Mouse (Mus musculus) activated CD4-positive, CD25-positive, alpha-beta regulatory T cell, adult 9 weeks (primary cell): ENCODE results near the gene Mief2. TPM values are rescaled to one million over a fixed set of nuclear protein-coding genes. Genes with fewer than 3 reads are reported as not detected.

ENCODE experiments used
- polyA plus RNA-seq: library from polyadenylated mRNA; unstranded; fragments of 100-300 nt; shearing (Covaris generic); gene quantifications from one replicate; pipeline ENCODE4 v1.2.1, GENCODE M21; 2017

Gene Mief2
- polyA plus RNA-seq, result 19.5 TPM

DNA sequence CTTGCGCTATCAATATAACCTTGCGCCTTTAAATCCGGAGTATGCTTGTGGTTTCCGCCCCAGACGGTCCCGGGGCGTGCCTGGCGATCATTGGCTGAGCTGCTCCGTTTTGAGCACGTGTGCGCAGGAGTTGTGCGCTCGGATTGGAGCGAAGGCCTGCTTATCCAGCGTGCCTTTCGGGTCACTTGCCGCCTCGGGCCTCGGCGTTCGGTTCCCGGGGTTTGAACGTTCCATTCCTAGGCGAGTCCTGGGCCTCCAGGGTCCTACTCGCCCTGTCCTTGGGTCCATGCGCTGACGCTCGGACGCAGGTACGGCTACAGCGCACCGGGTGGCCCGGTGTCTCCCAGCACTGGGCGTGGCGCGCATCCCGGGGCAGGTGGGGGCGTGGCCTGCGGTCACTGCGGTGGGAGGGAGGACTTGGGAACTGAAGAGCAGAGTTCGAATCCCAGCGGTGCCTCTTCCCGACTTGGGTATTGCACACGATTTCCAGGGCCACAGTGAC, at the start of gene Mief2:
TSS of gene Mief2 (plus strand) at position 139 of the 502 bp plus-strand sequence.

DNA sequence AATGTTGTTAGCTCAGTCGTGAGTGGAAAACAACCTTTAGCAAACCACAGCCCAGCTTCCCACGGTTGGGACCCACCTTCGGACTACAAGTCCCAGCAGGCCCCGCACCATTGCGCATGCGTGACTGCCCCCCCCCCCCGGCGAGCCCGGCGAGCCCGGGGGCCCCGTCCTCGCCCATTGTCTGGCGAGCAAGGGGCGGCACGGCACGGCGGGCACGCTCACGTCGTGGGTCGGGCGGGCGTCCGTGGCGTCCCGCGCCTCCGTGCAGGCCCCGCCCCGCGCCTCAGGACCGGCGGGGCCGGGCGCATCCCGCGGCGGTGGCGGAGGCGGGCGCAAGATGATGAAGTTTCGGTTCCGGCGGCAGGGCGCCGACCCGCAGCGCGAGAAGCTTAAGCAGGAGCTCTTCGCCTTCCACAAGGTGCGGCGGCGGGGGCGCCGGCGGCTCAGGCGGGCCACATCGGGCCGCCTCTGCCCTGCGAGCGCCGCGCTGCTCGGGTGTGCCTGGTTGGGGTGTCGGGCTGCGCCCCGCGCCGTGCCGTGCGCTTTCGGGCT, 28.6 kb upstream of the Mief2 start, which contains the start of gene Llgl1:
TSS of gene Llgl1 (plus strand) at position 200 of the 552 bp plus-strand sequence.

DNA sequence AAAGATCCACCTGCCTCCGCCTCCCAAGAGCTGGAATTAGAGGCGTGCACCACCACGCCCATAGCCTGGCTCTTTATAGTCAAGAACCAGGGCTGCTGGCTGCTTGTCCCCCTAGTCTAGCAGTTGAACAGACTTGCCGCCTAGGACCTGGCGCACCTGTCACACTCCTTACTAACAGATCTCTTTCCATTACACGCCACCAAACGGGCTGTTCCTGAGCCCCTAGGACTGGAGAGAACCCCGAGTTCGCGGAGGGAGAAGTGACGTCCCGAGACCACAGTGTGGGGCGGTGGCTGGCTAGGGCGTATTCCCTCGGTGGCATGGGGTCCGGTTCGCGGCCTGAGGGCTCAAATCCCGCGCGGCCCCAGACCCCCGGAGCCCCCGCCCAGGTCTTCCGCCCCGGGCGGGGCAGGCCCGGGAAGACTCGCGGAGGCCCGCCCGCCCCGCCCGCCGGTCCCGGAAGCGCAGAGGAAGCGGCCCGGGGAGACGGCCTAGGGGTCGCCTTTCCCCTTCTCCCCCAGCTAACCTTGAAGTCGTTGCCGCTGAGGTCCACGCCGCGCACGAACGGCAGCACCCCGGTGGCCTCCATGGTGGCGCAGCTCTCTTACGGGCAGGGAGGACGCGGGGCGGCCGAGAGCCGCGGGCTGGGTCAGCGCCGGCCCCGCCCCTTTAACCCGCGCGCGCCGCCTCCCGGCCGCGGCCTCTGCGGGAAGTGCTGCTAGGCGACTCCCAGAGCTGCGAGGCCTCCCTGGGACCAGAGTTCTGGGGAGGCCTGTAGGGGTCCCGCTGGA, 1.4 kb upstream of the Mief2 start, which contains the start of gene Flii:
TSS of gene Flii (minus strand) at position 663 of the 791 bp plus-strand sequence.

GRCm38 (mm10) chr11:60776829-60777740, 48.9 kb downstream of the Mief2 start, which contains the start of the genes Top3a and Smcr8:
Gene Top3a, minus strand, starts transcription at chr11:60777365.
Gene Smcr8, plus strand, starts transcription at chr11:60777524.

Other genes with a start within 250 kb of the Mief2 start
- 4.0 TPM for gene Alkbh5, start 192.0 kb upstream of the Mief2 start, polyA plus RNA-seq
- 22.2 TPM for gene Llgl1, start 28.7 kb upstream of the Mief2 start, polyA plus RNA-seq
- gene Flii, start 1.1 kb upstream of the Mief2 start, polyA plus RNA-seq, result 204 TPM
- 17.9 TPM for gene Top3a, start 49.0 kb downstream of the Mief2 start, polyA plus RNA-seq
- gene Smcr8, start 49.1 kb downstream of the Mief2 start, polyA plus RNA-seq, result 15.6 TPM
- 27.2 TPM for gene Shmt1, start 83.3 kb downstream of the Mief2 start, polyA plus RNA-seq
- 34.9 TPM for gene Dhrs7b, start 102.2 kb downstream of the Mief2 start, polyA plus RNA-seq
- 42.3 TPM for gene Tmem11, start 150.9 kb downstream of the Mief2 start, polyA plus RNA-seq
- gene Natd1, start 186.4 kb downstream of the Mief2 start, polyA plus RNA-seq, result 8.1 TPM
- 56.4 TPM for gene Map2k3, start 203.6 kb downstream of the Mief2 start, polyA plus RNA-seq